Mouse (Mus musculus) fat pad, adult 2 months (tissue): ENCODE results near the gene Nup107.
"Not testable (repeated sequence)": the region's sequence is repeated elsewhere in the genome, so short reads cannot be mapped to it uniquely, and the experiment has no call there.

Experiments
- DNase-seq: peaks from one replicate; pipeline ENCODE4 v3.0.0-alpha.2; 2011; ENCODE audit warnings: low read depth, low spot score; ENCODE audit errors: extremely low read depth

Gene Nup107

GRCm38 (mm10) chr10:117753711-117754608, 38.5 kb downstream of the Nup107 start:
- no peak for DNase-seq

- DNase-seq = no peak
These were observed 39.5 kb downstream of the Nup107 start for GRCm38 (mm10) chr10:117752851-117753647.

- DNase-seq = no peak
These were observed 40.1 kb downstream of the Nup107 start for GRCm38 (mm10) chr10:117752304-117752821.

GRCm38 (mm10) chr10:117751744-117752143, 40.8 kb downstream of the Nup107 start:
- no peak for DNase-seq

- no peak for DNase-seq
These were observed 41.3 kb downstream of the Nup107 start for GRCm38 (mm10) chr10:117751282-117751610.

GRCm38 (mm10) chr10:117750529-117751281, 41.8 kb downstream of the Nup107 start:
- DNase-seq = no peak

- DNase-seq = no peak
These were observed 42.6 kb downstream of the Nup107 start for GRCm38 (mm10) chr10:117749787-117750343.

- DNase-seq = no peak
These were observed 43.3 kb downstream of the Nup107 start for GRCm38 (mm10) chr10:117749050-117749686.

GRCm38 (mm10) chr10:117748276-117749049, 44.0 kb downstream of the Nup107 start:
- DNase-seq = no peak

- no peak for DNase-seq
These were observed 44.8 kb downstream of the Nup107 start for GRCm38 (mm10) chr10:117747711-117748110.

- no peak for DNase-seq
These were observed 46.1 kb downstream of the Nup107 start, which contains the start of gene Slc35e3 for GRCm38 (mm10) chr10:117746297-117746883. Gene Slc35e3 (minus strand): TSS chr10:117746365.

GRCm38 (mm10) chr10:117745570-117746296, 46.8 kb downstream of the Nup107 start:
- not testable (repeated sequence) for DNase-seq

- no peak for DNase-seq
These were observed 48.6 kb downstream of the Nup107 start for GRCm38 (mm10) chr10:117743917-117744316.

- no peak for DNase-seq
These were observed 49.3 kb downstream of the Nup107 start for GRCm38 (mm10) chr10:117743182-117743581.

- no peak for DNase-seq
These were observed 49.9 kb downstream of the Nup107 start for GRCm38 (mm10) chr10:117742618-117743017.

- DNase-seq = no peak
These were observed 50.6 kb downstream of the Nup107 start for GRCm38 (mm10) chr10:117741698-117742475.

- no peak for DNase-seq
These were observed 51.6 kb downstream of the Nup107 start for GRCm38 (mm10) chr10:117740921-117741320.

- no peak for DNase-seq
These were observed 52.3 kb downstream of the Nup107 start for GRCm38 (mm10) chr10:117740171-117740570.
